Mouse (Mus musculus): Measurements from ENCODE around the gene Tgfbrap1. TPM values are rescaled to one million over a fixed set of nuclear protein-coding genes. Genes with fewer than 3 reads are reported as not detected.

Tgfbrap1 gene
- polyA plus RNA-seq, 1 experiment from 2014 or later, result 9.6 TPM

- peaks cover 86% of the 10 kb centered on the region for H3K36me3 ChIP-seq
- WGBS, result 85% methylated on average over 9 of the region's 9 CpGs
These were observed 33.2 kb upstream of the Tgfbrap1 start for GRCm38 (mm10) chr1:43131591-43131990.

GRCm38 (mm10) chr1:43130219-43130981, 32.0 kb upstream of the Tgfbrap1 start:
- peak; percentile 55 for DNase-seq (ENCODE audit: low spot score)
- H3K4me3 ChIP-seq, result no peak overlapping the region
- H3K27me3 ChIP-seq (ENCODE audit: insufficient read depth, poor library complexity, severe bottlenecking), result no peaks in the 10 kb centered on the region
- peaks cover 83% of the 10 kb centered on the region for H3K36me3 ChIP-seq
- H3K9me3 ChIP-seq, result no peaks in the 10 kb centered on the region
- 67% methylated on average over 5 of the region's 5 CpGs for WGBS
- H3K4me1 ChIP-seq, result peaks cover 19% of the 10 kb centered on the region
- H3K27ac ChIP-seq, result no peak overlapping the region

More at GRCm38 (mm10) chr1:43131591-43131990, 33.2 kb upstream of the Tgfbrap1 start:
- Histone ChIP-seq H3K9me3 (no peaks in the 10 kb centered on the region), H3K27ac (no peak overlapping the region), H3K27me3 (ENCODE audit: insufficient read depth, poor library complexity, severe bottlenecking) (no peaks in the 10 kb centered on the region), H3K4me3 (no peak overlapping the region), H3K4me1 (peaks cover 22% of the 10 kb centered on the region)
- DNase-seq (ENCODE audit: low spot score), result peak; percentile 70

- WGBS, result 49% methylated on average over 8 of the region's 8 CpGs
- DNase-seq (ENCODE audit: low spot score), result no peak
- Histone ChIP-seq H3K4me1 (peaks cover 27% of the 10 kb centered on the region), H3K27me3 (ENCODE audit: insufficient read depth, poor library complexity, severe bottlenecking) (no peaks in the 10 kb centered on the region), H3K4me3 (no peak overlapping the region), H3K27ac (no peak overlapping the region), H3K9me3 (no peaks in the 10 kb centered on the region), H3K36me3 (peaks cover 88% of the 10 kb centered on the region)
These were observed 29.6 kb upstream of the Tgfbrap1 start for GRCm38 (mm10) chr1:43127820-43128610.

- Histone ChIP-seq H3K27ac (no peak overlapping the region), H3K36me3 (peaks cover 88% of the 10 kb centered on the region), H3K4me1 (peaks cover 27% of the 10 kb centered on the region), H3K9me3 (no peaks in the 10 kb centered on the region), H3K27me3 (ENCODE audit: insufficient read depth, poor library complexity, severe bottlenecking) (no peaks in the 10 kb centered on the region), H3K4me3 (no peak overlapping the region)
- DNase-seq (ENCODE audit: low spot score), result no peak
These were observed 28.8 kb upstream of the Tgfbrap1 start for GRCm38 (mm10) chr1:43127196-43127595.

GRCm38 (mm10) chr1:43124726-43125125, 26.3 kb upstream of the Tgfbrap1 start:
- H3K27ac ChIP-seq, result no peak overlapping the region

GRCm38 (mm10) chr1:43122616-43123015, 24.2 kb upstream of the Tgfbrap1 start:
- 83% methylated on average over 2 of the region's 2 CpGs for WGBS
- peaks cover 77% of the 10 kb centered on the region for H3K36me3 ChIP-seq

More at GRCm38 (mm10) chr1:43124726-43125125, 26.3 kb upstream of the Tgfbrap1 start:
- 59% methylated on average over 4 of the region's 4 CpGs for WGBS
- H3K36me3 ChIP-seq, result peaks cover 85% of the 10 kb centered on the region
- peaks cover 17% of the 10 kb centered on the region; the same call in 1 of the 2 replicates for H3K4me1 ChIP-seq
- no peaks in the 10 kb centered on the region for H3K27me3 ChIP-seq (ENCODE audit: insufficient read depth, poor library complexity, severe bottlenecking)
- DNase-seq (ENCODE audit: low spot score), result no peak
- H3K9me3 ChIP-seq, result no peaks in the 10 kb centered on the region
- no peak overlapping the region for H3K4me3 ChIP-seq

GRCm38 (mm10) chr1:43120950-43121349, 22.5 kb upstream of the Tgfbrap1 start:
- DNase-seq (ENCODE audit: low spot score), result peak; percentile 6
- Histone ChIP-seq H3K36me3 (peaks cover 78% of the 10 kb centered on the region), H3K4me3 (no peak overlapping the region), H3K4me1 (peaks cover 7% of the 10 kb centered on the region; the same call in 1 of the 2 replicates), H3K27ac (no peak overlapping the region), H3K9me3 (no peaks in the 10 kb centered on the region), H3K27me3 (ENCODE audit: insufficient read depth, poor library complexity, severe bottlenecking) (no peaks in the 10 kb centered on the region)
- WGBS, result 93% methylated on average over 5 of the region's 5 CpGs

More at GRCm38 (mm10) chr1:43122616-43123015, 24.2 kb upstream of the Tgfbrap1 start:
- Histone ChIP-seq H3K9me3 (no peaks in the 10 kb centered on the region), H3K4me1 (peaks cover 7% of the 10 kb centered on the region; the same call in 1 of the 2 replicates), H3K27me3 (ENCODE audit: insufficient read depth, poor library complexity, severe bottlenecking) (no peaks in the 10 kb centered on the region), H3K27ac (no peak overlapping the region), H3K4me3 (no peak overlapping the region)
- no peak for DNase-seq (ENCODE audit: low spot score)

- H3K36me3 ChIP-seq, result peaks cover 65% of the 10 kb centered on the region
These were observed 19.0 kb upstream of the Tgfbrap1 start for GRCm38 (mm10) chr1:43117435-43117834.

DNA sequence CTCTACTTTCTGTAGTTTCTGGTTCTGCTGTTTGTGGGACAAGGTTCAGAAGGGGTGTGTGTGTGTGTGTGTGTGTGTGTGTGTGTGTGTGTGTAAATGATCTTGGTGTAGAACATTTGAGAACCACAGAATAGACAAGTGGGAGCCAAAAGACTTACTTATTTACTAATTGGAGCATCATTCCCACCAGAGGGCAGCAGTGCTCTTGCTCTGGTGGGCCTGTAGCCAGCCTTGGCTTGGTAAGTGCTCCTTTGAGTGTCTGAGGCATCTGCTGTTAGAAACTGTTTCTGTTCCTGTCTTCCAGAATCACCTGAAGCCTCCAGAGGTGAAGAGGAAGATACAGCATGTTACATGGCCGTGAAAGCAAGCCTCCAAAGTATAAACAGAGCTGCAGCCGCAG, 14.4 kb upstream of the Tgfbrap1 start:
- H3K36me3 ChIP-seq, result peaks cover 64% of the 10 kb centered on the region
- WGBS, result 80% methylated on average over 2 of the region's 2 CpGs
- DNase-seq (ENCODE audit: low spot score), result no peak
- peaks cover 6% of the 10 kb centered on the region for H3K4me1 ChIP-seq
- no peak overlapping the region for H3K27ac ChIP-seq
- no peaks in the 10 kb centered on the region for H3K27me3 ChIP-seq (ENCODE audit: insufficient read depth, poor library complexity, severe bottlenecking)
- no peaks in the 10 kb centered on the region for H3K9me3 ChIP-seq
- H3K4me3 ChIP-seq, result no peak overlapping the region

More at GRCm38 (mm10) chr1:43117435-43117834, 19.0 kb upstream of the Tgfbrap1 start:
- Histone ChIP-seq H3K9me3 (no peaks in the 10 kb centered on the region), H3K27ac (no peak overlapping the region), H3K4me3 (no peak overlapping the region), H3K4me1 (peaks cover 6% of the 10 kb centered on the region; the same call in 1 of the 2 replicates), H3K27me3 (ENCODE audit: insufficient read depth, poor library complexity, severe bottlenecking) (no peaks in the 10 kb centered on the region)
- whole genome bisulfite sequencing, result 94% methylated on average over 8 of the region's 8 CpGs
- peak; percentile 59 for DNase-seq (ENCODE audit: low spot score)

DNA sequence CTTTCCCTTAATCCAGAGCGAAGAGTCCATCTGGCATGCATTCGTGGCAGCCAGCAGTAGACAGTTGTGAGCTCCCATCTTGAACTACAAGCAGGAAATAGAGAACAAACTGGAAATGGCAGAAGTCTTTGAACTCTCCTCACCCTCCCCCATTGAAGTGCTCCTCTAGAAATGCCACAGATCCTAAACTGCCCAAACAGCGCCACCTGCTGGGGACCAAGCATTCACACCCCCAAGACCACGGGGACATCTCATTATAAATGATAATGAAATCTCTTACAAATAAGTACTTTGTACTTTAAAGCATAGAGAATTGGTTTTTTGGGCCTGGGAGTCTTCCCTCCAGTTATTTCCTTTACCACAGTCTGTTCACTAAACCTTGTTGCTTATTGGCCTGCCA, 12.1 kb upstream of the Tgfbrap1 start:
- WGBS, result 51% methylated on average over 4 of the region's 4 CpGs
- DNase-seq (ENCODE audit: low spot score), result no peak
- H3K27me3 ChIP-seq (ENCODE audit: insufficient read depth, poor library complexity, severe bottlenecking), result no peaks in the 10 kb centered on the region
- H3K36me3 ChIP-seq, result peaks cover 61% of the 10 kb centered on the region
- H3K27ac ChIP-seq, result no peak overlapping the region
- no peak overlapping the region for H3K4me3 ChIP-seq
- peaks cover 6% of the 10 kb centered on the region for H3K4me1 ChIP-seq
- H3K9me3 ChIP-seq, result no peaks in the 10 kb centered on the region

DNA sequence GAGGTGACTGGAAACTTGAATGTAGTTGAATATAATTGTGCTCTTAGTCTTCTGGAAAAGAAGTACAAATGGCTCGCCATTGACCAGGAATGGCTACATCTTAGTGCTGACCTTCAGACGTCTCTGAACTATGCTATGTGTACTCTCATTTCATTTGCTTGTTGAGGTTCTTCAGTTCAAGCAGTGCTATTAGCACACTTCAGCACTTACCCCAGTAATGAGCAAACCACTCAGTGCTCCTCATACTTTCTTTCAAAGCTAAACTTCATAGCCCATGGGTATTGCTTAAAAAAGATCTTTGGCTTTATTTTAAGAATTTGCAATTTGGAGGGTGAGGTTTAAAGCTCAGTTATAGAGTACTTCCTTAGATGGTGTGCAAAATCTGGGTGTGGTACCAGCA, 10.3 kb upstream of the Tgfbrap1 start:
- Histone ChIP-seq H3K27me3 (ENCODE audit: insufficient read depth, poor library complexity, severe bottlenecking) (no peaks in the 10 kb centered on the region), H3K9me3 (no peaks in the 10 kb centered on the region), H3K27ac (no peak overlapping the region), H3K4me1 (peaks cover 3% of the 10 kb centered on the region), H3K4me3 (no peak overlapping the region), H3K36me3 (peaks cover 66% of the 10 kb centered on the region)
- DNase-seq (ENCODE audit: low spot score), result no peak
- 76% methylated on average over 2 of the region's 2 CpGs for WGBS

GRCm38 (mm10) chr1:43094206-43094605, 4.2 kb downstream of the Tgfbrap1 start:
- H3K9me3 ChIP-seq, result no peaks in the 10 kb centered on the region
- no peak overlapping the region for H3K27ac ChIP-seq
- no peaks in the 10 kb centered on the region for H3K36me3 ChIP-seq
- WGBS, result 83% methylated on average over 2 of the region's 2 CpGs
- no peak overlapping the region for H3K4me3 ChIP-seq
- DNase-seq (ENCODE audit: low spot score), result no peak
- H3K27me3 ChIP-seq (ENCODE audit: insufficient read depth, poor library complexity, severe bottlenecking), result no peaks in the 10 kb centered on the region
- H3K4me1 ChIP-seq, result peaks cover 21% of the 10 kb centered on the region
